Mouse (Mus musculus) limb, embryonic 13.5 days (tissue): ENCODE measurements around the gene Plekho1. TPM values are rescaled to one million over a fixed set of nuclear protein-coding genes. Genes with fewer than 3 reads are reported as not detected.

Experiments
- ATAC-seq: fragments of 200-750 bp; cut with Nextera tagmentation; 2 replicates; pipeline ENCODE4 v1.8.0; 2017; ENCODE audit warnings: low read depth, moderate number of reproducible peaks, moderate TSS enrichment; ENCODE audit not compliant: low FRiP score
- H3K27ac ChIP-seq: fragments of 300-500 bp; sonication (generic); 2 replicates; pipeline ENCODE4 v1.5.1; 2015; ENCODE audit warnings: inconsistent platforms, mild to moderate bottlenecking, moderate library complexity
- H3K27me3 ChIP-seq: fragments of 300-500 bp; sonication (generic); 2 replicates; pipeline ENCODE4 v1.6.1; 2015; ENCODE audit warnings: mild to moderate bottlenecking, inconsistent platforms
- H3K36me3 ChIP-seq: fragments of 300-500 bp; sonication (generic); 2 replicates; pipeline ENCODE4 v1.6.1; 2015; ENCODE audit warnings: inconsistent platforms, mild to moderate bottlenecking, moderate library complexity
- H3K4me1 ChIP-seq: fragments of 300-500 bp; sonication (generic); 2 replicates; pipeline ENCODE4 v1.6.1; 2015; ENCODE audit warnings: inconsistent platforms
- H3K4me2 ChIP-seq: fragments of 300-500 bp; sonication (generic); replicated peaks from 2 replicates; pipeline ENCODE4 v1.6.1; 2015; ENCODE audit warnings: inconsistent platforms, mild to moderate bottlenecking, moderate library complexity
- H3K4me3 ChIP-seq: fragments of 300-500 bp; sonication (generic); 2 replicates; pipeline ENCODE4 v1.5.1; 2015; ENCODE audit warnings: moderate library complexity, mild to moderate bottlenecking, inconsistent platforms
- H3K9ac ChIP-seq: fragments of 300-500 bp; sonication (generic); 2 replicates; pipeline ENCODE4 v1.6.1; 2015; ENCODE audit warnings: mild to moderate bottlenecking, inconsistent platforms
- H3K9me3 ChIP-seq: fragments of 300-500 bp; sonication (generic); 2 replicates; pipeline ENCODE4 v1.6.1; 2016; ENCODE audit warnings: inconsistent platforms
- WGBS: fragments of 180-500 bp; shearing (Covaris S2); methylation state at CpG from one replicate; pipeline ENCODE4 v1.1.7; 2015; 5-methylcytosine and 5-hydroxymethylcytosine counted together
- polyA plus RNA-seq: library from polyadenylated mRNA; unstranded; fragments of >200 nt; fragmentation: Nextera tagmentation; extraction: Ambion mirVana; gene quantifications from 2 replicates; pipeline ENCODE4 v1.2.1, GENCODE M21; 2015

Gene Plekho1
- polyA plus RNA-seq, 1 experiment from 2014 or later, result 60.0 TPM

DNA sequence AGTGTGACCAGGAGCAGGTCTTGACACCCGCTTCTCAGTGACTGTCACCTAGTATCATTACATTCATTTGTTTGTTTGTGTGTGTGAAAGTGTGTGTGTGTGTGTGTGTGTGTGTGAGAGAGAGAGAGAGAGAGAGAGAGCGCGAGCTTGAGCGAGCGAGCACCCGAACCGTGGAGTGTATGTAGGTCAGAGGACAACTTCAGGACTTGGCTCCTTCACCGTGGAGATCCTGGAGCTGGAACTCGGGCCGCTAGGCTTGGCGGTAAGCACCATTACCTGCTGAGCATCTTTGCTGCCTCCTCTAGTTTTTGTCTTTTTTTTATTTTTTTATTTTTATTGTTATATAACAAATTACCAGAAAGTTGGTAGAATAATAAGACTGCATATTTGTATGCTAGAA lies 34.0 kb upstream of the Plekho1 start:
- H3K27me3 ChIP-seq, result no peaks in the 10 kb centered on the region
- no peak overlapping the region for H3K4me2 ChIP-seq
- no peak overlapping the region for H3K4me3 ChIP-seq
- no peak overlapping the region for H3K9ac ChIP-seq
- no peaks in the 10 kb centered on the region for H3K4me1 ChIP-seq
- H3K36me3 ChIP-seq, result peaks cover 14% of the 10 kb centered on the region
- H3K9me3 ChIP-seq, result no peaks in the 10 kb centered on the region
- WGBS, result 90% methylated on average over 11 of the region's 11 CpGs
- no peak overlapping the region for H3K27ac ChIP-seq
- ATAC-seq, result no peak

DNA sequence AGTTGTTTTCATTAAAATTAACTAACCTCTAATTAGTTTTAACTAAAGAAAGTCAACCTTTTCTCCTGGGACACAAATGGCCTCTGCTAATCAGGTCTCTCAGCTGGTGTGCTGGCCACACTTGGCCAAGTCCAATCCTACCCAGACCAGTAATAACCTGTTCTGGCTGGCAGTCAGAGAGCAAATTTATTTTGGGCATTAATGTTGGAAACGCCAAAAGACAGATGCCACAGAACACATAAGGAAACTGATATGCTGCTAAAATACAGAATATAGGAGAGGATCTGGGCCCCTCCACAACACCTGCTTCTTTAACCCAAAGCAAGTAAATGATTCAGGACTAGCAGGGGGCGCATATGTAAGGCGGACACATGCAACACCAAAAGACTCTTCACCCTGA lies 33.5 kb upstream of the Plekho1 start:
- WGBS, result 79% methylated on average over 3 of the region's 3 CpGs
- no peak overlapping the region for H3K4me2 ChIP-seq
- H3K4me1 ChIP-seq, result no peaks in the 10 kb centered on the region
- no peaks in the 10 kb centered on the region for H3K27me3 ChIP-seq
- H3K9me3 ChIP-seq, result no peaks in the 10 kb centered on the region
- H3K9ac ChIP-seq, result no peak overlapping the region
- ATAC-seq, result no peak; the same call in 1 of the 2 replicates
- peaks cover 14% of the 10 kb centered on the region for H3K36me3 ChIP-seq
- no peak overlapping the region for H3K27ac ChIP-seq
- H3K4me3 ChIP-seq, result no peak overlapping the region

DNA sequence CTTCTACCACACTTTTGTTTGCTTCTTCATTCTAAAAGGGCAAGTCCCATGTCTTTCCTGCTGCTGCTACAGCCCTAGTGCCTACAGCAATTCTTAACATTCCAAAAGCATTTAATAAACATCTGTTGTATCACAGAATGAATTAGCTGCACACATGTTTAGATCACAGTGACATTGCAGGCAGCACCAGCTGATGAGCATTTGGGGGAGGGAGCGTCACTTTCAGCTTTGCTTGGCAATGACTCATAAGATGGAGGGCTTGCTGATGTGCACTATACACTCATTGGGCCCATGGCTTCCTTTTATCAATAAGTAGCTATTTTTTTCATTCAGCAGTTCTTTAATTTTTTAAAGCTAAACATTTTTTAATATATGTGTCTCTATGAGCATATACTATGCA lies 32.1 kb upstream of the Plekho1 start:
- no peak for ATAC-seq
- Histone ChIP-seq H3K4me1 (no peaks in the 10 kb centered on the region), H3K27ac (no peak overlapping the region), H3K36me3 (peaks cover 15% of the 10 kb centered on the region), H3K9ac (no peak overlapping the region), H3K27me3 (no peaks in the 10 kb centered on the region), H3K4me3 (no peak overlapping the region), H3K4me2 (no peak overlapping the region), H3K9me3 (no peaks in the 10 kb centered on the region)
- WGBS, result 95% methylated on average over 1 of the region's 1 CpGs

DNA sequence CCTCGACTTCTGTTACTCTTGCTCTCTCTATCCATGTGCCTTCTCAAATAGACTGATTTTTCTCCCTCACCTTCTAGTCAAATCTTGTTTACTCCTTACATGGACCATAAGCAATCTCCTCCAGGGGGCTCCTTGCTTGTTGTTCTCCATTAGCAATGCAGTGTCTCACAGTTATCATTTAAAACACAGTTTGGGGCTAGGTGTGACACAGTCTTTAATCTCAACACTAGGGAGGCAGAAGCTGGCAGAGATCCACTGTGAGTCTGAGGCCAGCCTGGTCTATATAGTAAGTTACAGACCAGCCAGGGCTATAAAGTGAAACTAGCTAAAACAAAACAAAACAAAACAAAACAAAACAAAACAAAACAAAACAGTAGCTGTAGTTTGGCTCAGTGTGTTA lies 31.3 kb upstream of the Plekho1 start:
- H3K4me1 ChIP-seq, result no peaks in the 10 kb centered on the region
- WGBS, result 91% methylated on average over 1 of the region's 1 CpGs

DNA sequence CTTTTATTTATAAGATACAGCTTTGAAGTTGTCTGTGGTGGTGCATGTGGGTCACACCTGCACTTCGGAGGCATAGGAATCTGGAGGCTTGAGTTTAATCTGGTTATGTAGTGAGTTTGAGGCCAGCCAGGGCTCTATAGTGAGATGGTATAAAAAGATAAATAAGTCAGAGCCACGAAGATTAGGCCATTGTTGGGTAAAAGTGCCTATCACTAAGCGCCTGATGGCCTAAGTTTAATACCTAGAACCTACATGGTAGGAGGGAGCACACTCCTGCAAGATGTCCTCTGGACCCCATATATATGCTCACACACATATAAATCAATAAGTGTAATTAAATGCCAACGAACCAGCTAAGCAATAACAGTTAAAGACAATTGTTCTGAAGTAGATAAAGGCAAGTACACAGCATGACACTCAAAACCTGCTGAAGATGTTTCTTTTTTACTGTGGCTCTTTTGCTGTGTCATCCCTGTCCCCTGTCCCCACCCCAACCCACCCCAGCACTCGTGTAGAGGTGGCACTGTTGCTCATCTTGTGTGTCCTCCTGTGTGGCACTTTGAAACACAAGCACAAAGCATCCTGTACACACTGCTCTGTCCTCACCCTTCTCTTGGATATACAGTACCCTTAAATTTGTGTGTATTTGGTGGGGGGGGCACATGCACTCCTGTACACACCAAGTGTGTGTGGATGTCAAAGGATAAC lies 25.8 kb upstream of the Plekho1 start:
- 67% methylated on average over 5 of the region's 5 CpGs for WGBS
- no peaks in the 10 kb centered on the region for H3K9me3 ChIP-seq
- H3K9ac ChIP-seq, result no peak overlapping the region
- no peaks in the 10 kb centered on the region for H3K27me3 ChIP-seq
- H3K36me3 ChIP-seq, result peaks cover 7% of the 10 kb centered on the region; the same call in 1 of the 2 replicates
- H3K4me1 ChIP-seq, result no peaks in the 10 kb centered on the region
- no peak overlapping the region for H3K4me2 ChIP-seq
- no peak overlapping the region for H3K4me3 ChIP-seq
- no peak for ATAC-seq
- H3K27ac ChIP-seq, result no peak overlapping the region

More for the DNA sequence above, 31.3 kb upstream of the Plekho1 start:
- H3K27ac ChIP-seq, result no peak overlapping the region
- no peaks in the 10 kb centered on the region for H3K27me3 ChIP-seq
- no peak overlapping the region for H3K9ac ChIP-seq
- no peak overlapping the region for H3K4me2 ChIP-seq
- H3K36me3 ChIP-seq, result peaks cover 15% of the 10 kb centered on the region
- H3K9me3 ChIP-seq, result no peaks in the 10 kb centered on the region
- ATAC-seq, result no peak
- no peak overlapping the region for H3K4me3 ChIP-seq

DNA sequence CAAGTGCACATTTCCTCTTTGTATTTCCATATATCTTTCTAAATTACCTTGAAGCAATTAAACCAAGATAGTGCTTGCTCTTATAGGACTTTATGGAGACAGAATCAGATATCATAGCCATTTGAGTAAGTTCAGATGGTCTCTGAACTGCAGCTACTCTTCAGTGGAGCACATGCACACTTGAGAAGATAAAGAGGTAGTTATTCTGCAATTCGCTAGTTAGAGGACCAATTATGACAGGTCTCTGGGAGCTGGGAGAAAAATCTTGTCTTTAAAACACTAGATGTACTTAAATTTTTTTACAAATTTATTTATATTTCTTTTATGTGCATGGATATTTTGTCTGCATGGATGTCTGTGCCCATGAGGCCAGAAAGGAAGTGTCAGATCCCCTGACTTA lies 24.9 kb upstream of the Plekho1 start:
- no peaks in the 10 kb centered on the region for H3K4me1 ChIP-seq
- no peak overlapping the region for H3K27ac ChIP-seq
- ATAC-seq, result no peak
- H3K9me3 ChIP-seq, result no peaks in the 10 kb centered on the region
- no peak overlapping the region for H3K4me2 ChIP-seq
- 96% methylated on average over 1 of the region's 1 CpGs for WGBS
- H3K36me3 ChIP-seq, result peaks cover 7% of the 10 kb centered on the region; the same call in 1 of the 2 replicates
- H3K9ac ChIP-seq, result no peak overlapping the region
- H3K4me3 ChIP-seq, result no peak overlapping the region
- H3K27me3 ChIP-seq, result no peaks in the 10 kb centered on the region

DNA sequence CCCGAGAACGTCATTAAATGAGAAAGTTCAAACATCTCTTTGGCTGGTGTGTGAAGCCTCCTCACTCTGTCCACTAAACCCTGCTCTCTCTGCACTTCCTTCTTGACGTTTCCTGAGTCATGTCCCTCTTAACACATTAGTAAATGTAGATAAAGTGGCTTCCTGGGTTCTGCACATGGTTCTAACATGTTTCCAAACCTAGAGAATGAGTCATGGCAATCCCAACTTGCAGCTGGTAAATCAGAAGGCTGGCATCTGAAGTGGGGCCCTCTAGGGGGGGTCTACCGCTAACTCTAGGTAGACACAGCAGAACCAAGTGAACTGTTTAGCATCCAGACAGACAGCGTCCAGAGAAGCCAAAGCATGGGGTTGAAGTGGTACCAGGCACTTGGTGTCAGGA lies 21.7 kb upstream of the Plekho1 start:
- H3K4me3 ChIP-seq, result no peak overlapping the region
- H3K9ac ChIP-seq, result no peak overlapping the region
- H3K27ac ChIP-seq, result no peak overlapping the region
- no peak for ATAC-seq
- no peaks in the 10 kb centered on the region for H3K9me3 ChIP-seq
- WGBS, result 70% methylated on average over 5 of the region's 5 CpGs
- no peaks in the 10 kb centered on the region for H3K4me1 ChIP-seq
- no peak overlapping the region for H3K4me2 ChIP-seq
- H3K27me3 ChIP-seq, result no peaks in the 10 kb centered on the region
- peaks cover 3% of the 10 kb centered on the region; the same call in 1 of the 2 replicates for H3K36me3 ChIP-seq

DNA sequence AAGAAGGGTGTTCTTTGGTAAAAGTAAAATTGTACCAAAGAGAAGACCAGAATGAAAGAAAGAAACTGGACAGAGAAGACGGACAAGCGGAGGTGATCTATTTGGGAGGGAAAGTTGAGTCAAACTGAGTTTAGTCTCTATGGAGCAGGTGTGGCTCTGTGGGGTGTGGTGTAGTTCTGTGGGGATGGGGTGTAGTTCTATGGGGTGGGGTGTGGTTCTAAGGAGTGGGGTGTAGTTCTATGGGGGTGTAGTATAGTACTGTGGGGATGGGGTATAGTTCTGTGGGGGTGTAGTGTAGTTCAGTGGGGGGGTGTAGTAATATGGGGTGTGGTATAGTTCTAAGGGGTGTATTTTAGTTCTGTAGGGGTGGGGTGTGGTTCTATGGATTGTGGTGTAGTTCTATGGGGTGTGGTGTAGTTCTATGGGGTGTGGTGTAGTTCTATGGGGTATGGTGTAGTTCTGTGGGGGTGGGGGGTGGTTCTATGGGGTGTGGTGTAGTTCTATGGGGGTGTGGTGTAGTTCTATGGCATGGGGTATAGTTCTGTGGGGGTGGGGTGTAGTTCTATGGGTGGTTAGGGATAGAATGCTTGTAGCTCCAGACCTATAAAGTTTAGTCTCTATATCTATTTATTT lies 20.6 kb upstream of the Plekho1 start:
- no peaks in the 10 kb centered on the region for H3K4me1 ChIP-seq
- WGBS, result 97% methylated on average over 2 of the region's 2 CpGs
- no peaks in the 10 kb centered on the region for H3K27me3 ChIP-seq
- no peak overlapping the region for H3K27ac ChIP-seq
- no peaks in the 10 kb centered on the region for H3K9me3 ChIP-seq
- H3K9ac ChIP-seq, result no peak overlapping the region
- H3K4me2 ChIP-seq, result no peak overlapping the region
- no peak overlapping the region for H3K4me3 ChIP-seq
- peaks cover 5% of the 10 kb centered on the region; the same call in 1 of the 2 replicates for H3K36me3 ChIP-seq
- no peak for ATAC-seq

DNA sequence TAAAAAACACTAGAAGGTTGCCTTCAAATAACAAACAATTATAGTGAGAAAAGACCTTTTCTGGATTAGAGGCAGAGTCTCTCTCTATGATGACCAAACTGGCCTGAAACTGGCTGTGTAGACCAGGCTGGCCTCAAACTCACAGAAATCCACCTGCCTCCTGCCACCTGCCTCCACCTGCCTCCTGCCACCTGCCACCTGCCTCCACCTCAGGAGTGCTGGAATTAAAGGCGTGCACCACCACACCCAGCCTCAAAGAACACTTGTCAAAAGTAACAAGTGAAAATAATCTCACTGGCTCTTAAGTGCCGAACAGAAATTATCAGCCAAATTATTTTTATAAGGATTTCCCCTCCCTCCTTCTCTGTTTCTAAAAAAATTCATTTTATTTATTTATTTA lies 19.9 kb upstream of the Plekho1 start:
- Histone ChIP-seq H3K4me3 (no peak overlapping the region), H3K4me2 (no peak overlapping the region), H3K27ac (no peak overlapping the region), H3K9ac (no peak overlapping the region), H3K4me1 (no peaks in the 10 kb centered on the region), H3K36me3 (peaks cover 8% of the 10 kb centered on the region; the same call in 1 of the 2 replicates), H3K9me3 (no peaks in the 10 kb centered on the region), H3K27me3 (no peaks in the 10 kb centered on the region)
- 84% methylated on average over 2 of the region's 2 CpGs for WGBS
- no peak for ATAC-seq

DNA sequence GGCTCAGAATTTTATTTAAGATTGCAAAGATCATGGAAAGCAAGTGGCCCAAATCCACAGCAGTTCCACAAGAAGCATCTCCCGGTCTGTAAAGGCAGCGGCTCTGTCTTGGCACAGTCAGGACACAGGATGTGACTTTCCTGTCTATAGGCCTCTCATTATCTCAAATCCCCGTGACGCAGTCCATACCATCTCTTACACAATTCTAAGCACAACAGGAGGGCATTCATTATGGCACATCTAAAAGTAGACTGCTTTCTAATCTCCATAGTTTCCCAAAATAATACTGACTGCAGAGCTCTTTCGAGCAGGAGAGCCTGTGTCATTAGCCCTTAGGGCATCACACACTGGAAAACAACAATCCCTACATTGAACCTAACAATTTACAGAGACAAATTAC lies 17.0 kb upstream of the Plekho1 start:
- Histone ChIP-seq H3K36me3 (peaks cover 11% of the 10 kb centered on the region; the same call in 1 of the 2 replicates), H3K4me2 (no peak overlapping the region), H3K4me1 (no peaks in the 10 kb centered on the region), H3K4me3 (no peak overlapping the region), H3K27ac (no peak overlapping the region), H3K9me3 (no peaks in the 10 kb centered on the region), H3K9ac (no peak overlapping the region), H3K27me3 (no peaks in the 10 kb centered on the region)
- 69% methylated on average over 5 of the region's 5 CpGs for WGBS
- no peak for ATAC-seq

DNA sequence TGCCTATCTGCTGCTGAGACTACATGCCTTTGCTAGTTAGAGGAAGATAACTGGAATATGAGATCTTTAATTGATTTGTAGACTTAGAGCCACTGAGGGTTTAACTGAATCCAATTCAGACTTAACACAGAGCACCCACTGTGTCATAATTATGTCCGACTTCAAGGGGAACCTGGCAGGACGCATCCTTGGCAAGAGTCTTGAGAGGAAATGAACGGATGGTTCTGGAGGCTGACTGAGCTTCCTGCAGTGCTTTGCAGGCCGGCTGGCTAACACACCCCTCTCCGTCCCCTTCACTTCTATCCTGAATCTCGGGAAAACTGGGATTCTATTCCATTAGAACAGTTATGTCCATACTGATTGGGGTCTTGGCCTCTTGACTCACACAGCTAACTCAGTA lies 12.7 kb upstream of the Plekho1 start:
- Histone ChIP-seq H3K27ac (no peak overlapping the region), H3K27me3 (no peaks in the 10 kb centered on the region), H3K9me3 (no peaks in the 10 kb centered on the region), H3K9ac (no peak overlapping the region), H3K4me3 (no peak overlapping the region), H3K4me1 (no peaks in the 10 kb centered on the region), H3K36me3 (peaks cover 11% of the 10 kb centered on the region; the same call in 1 of the 2 replicates), H3K4me2 (no peak overlapping the region)
- 67% methylated on average over 6 of the region's 6 CpGs for WGBS
- ATAC-seq, result no peak

DNA sequence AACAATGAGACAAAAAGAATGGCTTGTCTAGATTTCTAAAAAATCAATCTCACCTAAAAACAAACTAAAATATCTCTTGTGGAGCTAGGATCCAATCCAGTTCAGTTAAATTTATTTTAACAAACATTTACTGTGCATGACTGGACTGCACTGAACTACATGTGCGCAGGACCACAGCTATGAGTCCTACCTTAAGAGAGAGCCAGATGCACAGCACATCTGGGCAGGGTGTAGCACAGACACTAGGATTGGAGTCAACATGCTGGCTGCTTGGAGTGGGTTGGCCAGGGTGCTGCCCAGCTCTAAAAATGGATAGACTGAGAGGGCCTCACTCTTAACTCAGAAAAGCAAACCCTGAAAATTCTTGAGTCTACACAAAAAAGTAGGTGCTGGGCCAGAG lies 5.8 kb upstream of the Plekho1 start:
- Histone ChIP-seq H3K4me1 (peaks cover 15% of the 10 kb centered on the region), H3K9me3 (no peaks in the 10 kb centered on the region), H3K4me3 (no peak overlapping the region), H3K27ac (no peak overlapping the region), H3K9ac (no peak overlapping the region), H3K27me3 (no peaks in the 10 kb centered on the region), H3K4me2 (no peak overlapping the region), H3K36me3 (peaks cover 5% of the 10 kb centered on the region; the same call in 1 of the 2 replicates)
- no peak for ATAC-seq
- 92% methylated on average over 1 of the region's 1 CpGs for WGBS
